Mouse (Mus musculus) frontal cortex, adult (tissue): ENCODE results near the gene Mllt10.
A peak's percentile ranks its signal among the peaks of the same experiment; 100 is the strongest.

ENCODE experiments used
- ATAC-seq: cut with Nextera tagmentation; 2 replicates; pipeline ENCODE4 v1.9.2; 2017; ENCODE audit warnings: mild to moderate bottlenecking, moderate library complexity, mixed read lengths; ENCODE audit not compliant: low TSS enrichment

Mllt10 gene

GRCm38 (mm10) chr2:18055016-18055928, at the start of gene Mllt10:
Gene Mllt10, plus strand, starts transcription at chr2:18055237.
- no peak for ATAC-seq

GRCm38 (mm10) chr2:18011226-18011625, 43.8 kb upstream of the Mllt10 start:
- ATAC-seq, result peak; percentile 84

- no peak for ATAC-seq
Measured at GRCm38 (mm10) chr2:18012866-18013265, 42.2 kb upstream of the Mllt10 start.

GRCm38 (mm10) chr2:18015581-18015980, 39.5 kb upstream of the Mllt10 start:
- no peak for ATAC-seq

GRCm38 (mm10) chr2:18016639-18017038, 38.4 kb upstream of the Mllt10 start:
- ATAC-seq, result no peak

GRCm38 (mm10) chr2:18017321-18017720, 37.7 kb upstream of the Mllt10 start:
- ATAC-seq, result no peak

GRCm38 (mm10) chr2:18019122-18019521, 35.9 kb upstream of the Mllt10 start:
- no peak for ATAC-seq

- no peak for ATAC-seq
Measured at GRCm38 (mm10) chr2:18022886-18023285, 32.2 kb upstream of the Mllt10 start.

- ATAC-seq, result no peak
Measured at GRCm38 (mm10) chr2:18025116-18025515, 29.9 kb upstream of the Mllt10 start.

GRCm38 (mm10) chr2:18025781-18026115, 29.3 kb upstream of the Mllt10 start:
- no peak for ATAC-seq

GRCm38 (mm10) chr2:18026116-18026947, 28.7 kb upstream of the Mllt10 start:
- peak; percentile 18 for ATAC-seq

- ATAC-seq, result peak; percentile 80
Measured at GRCm38 (mm10) chr2:18027448-18028139, 27.4 kb upstream of the Mllt10 start.

GRCm38 (mm10) chr2:18028140-18029021, 26.7 kb upstream of the Mllt10 start:
- ATAC-seq, result peak; percentile 44

GRCm38 (mm10) chr2:18029656-18030055, 25.4 kb upstream of the Mllt10 start:
- ATAC-seq, result no peak

GRCm38 (mm10) chr2:18030581-18030980, 24.5 kb upstream of the Mllt10 start:
- no peak for ATAC-seq

GRCm38 (mm10) chr2:18031271-18031821, 23.7 kb upstream of the Mllt10 start:
- no peak for ATAC-seq

- no peak for ATAC-seq
Measured at GRCm38 (mm10) chr2:18031831-18032537, 23.1 kb upstream of the Mllt10 start.

- ATAC-seq, result no peak
Measured at GRCm38 (mm10) chr2:18032538-18032895, 22.5 kb upstream of the Mllt10 start.

GRCm38 (mm10) chr2:18033166-18034108, 21.6 kb upstream of the Mllt10 start:
- ATAC-seq, result no peak
